Mouse (Mus musculus): ENCODE data around the gene Gucd1. TPM values are rescaled to one million over a fixed set of nuclear protein-coding genes. Genes with fewer than 3 reads are reported as not detected.

Gucd1 gene
- polyA plus RNA-seq, 1 experiment, result 48.3 TPM

DNA sequence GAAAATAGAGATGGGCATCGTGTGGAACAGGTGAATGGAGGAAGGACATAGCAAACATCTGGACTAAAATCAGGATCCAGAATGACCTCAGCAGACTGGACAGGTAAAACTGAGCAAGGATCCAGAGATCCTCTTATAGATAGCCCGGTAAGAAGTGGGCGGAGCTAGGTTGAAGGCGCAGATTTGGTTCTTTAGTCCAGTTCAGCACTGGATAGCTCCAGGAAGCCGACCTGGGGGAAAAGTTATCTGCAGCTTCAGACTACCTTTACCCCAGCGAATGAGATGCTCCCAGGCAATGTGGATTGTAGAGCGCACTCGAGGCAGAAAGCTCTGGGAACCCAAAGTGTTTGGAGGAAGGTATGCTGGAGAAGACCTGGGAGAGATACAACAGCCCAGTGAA lies 175.8 kb downstream of the Gucd1 start:
- 47% methylated on average over 8 of the region's 8 CpGs for WGBS
- TF ChIP-seq POLR2A (IDR thresholded peaks at IDR 0.05; ENCODE audit: borderline replicate concordance, control insufficient read depth, low read depth, low read length) (no peak), CTCF (IDR thresholded peaks at IDR 0.05; ENCODE audit: control insufficient read depth, insufficient read depth, low read length) (no peak)
- Histone ChIP-seq H3K4me1 (ENCODE audit: control insufficient read depth, insufficient read depth, low read length) (no peaks in the 10 kb centered on the region; the same call in 1 of the 2 replicates), H3K27ac (ENCODE audit: control insufficient read depth, insufficient read depth, low read depth, low read length, poor library complexity) (no peak overlapping the region), H3K4me3 (replicated peaks; ENCODE audit: control insufficient read depth, low read depth, low read length) (no peak overlapping the region)

DNA sequence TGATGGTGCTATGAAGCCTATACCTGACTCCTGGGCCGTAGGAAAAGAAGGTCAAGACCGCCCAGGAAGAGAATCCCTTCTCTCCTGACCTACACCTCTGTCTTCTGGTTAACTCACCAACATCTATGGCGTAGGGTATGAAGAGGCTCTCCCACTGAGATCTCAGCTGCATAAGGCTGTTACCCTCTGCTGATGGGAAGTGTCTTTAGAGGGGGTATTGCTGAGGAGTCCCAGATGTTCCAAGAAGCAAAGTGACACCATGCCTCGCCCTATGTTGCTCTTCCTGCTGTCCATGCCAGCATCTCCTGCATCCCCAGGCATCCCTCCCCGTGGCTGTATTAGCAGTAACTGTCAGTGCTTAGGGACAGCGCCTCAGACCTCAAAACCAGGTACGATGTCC lies 178.4 kb downstream of the Gucd1 start:
- WGBS, result 72% methylated on average over 7 of the region's 7 CpGs
- TF ChIP-seq POLR2A (IDR thresholded peaks at IDR 0.05; ENCODE audit: borderline replicate concordance, control insufficient read depth, low read depth, low read length) (no peak), CTCF (IDR thresholded peaks at IDR 0.05; ENCODE audit: control insufficient read depth, insufficient read depth, low read length) (no peak)
- H3K4me1 ChIP-seq (ENCODE audit: control insufficient read depth, insufficient read depth, low read length), result no peaks in the 10 kb centered on the region; the same call in 1 of the 2 replicates

GRCm38 (mm10) chr10:75338852-75339251 lies 178.9 kb downstream of the Gucd1 start:
- H3K27ac ChIP-seq (ENCODE audit: control insufficient read depth, insufficient read depth, low read depth, low read length, poor library complexity), result no peak overlapping the region
- 19% methylated on average over 5 of the region's 5 CpGs for WGBS
- no peak overlapping the region for H3K4me3 ChIP-seq (replicated peaks; ENCODE audit: control insufficient read depth, low read depth, low read length)
- H3K4me1 ChIP-seq (ENCODE audit: control insufficient read depth, insufficient read depth, low read length), result no peaks in the 10 kb centered on the region; the same call in 1 of the 2 replicates
- TF ChIP-seq CTCF (IDR thresholded peaks at IDR 0.05; ENCODE audit: control insufficient read depth, insufficient read depth, low read length), result no peak

More for the DNA sequence above, 178.4 kb downstream of the Gucd1 start:
- no peak overlapping the region for H3K4me3 ChIP-seq (replicated peaks; ENCODE audit: control insufficient read depth, low read depth, low read length)
- no peak overlapping the region for H3K27ac ChIP-seq (ENCODE audit: control insufficient read depth, insufficient read depth, low read depth, low read length, poor library complexity)

DNA sequence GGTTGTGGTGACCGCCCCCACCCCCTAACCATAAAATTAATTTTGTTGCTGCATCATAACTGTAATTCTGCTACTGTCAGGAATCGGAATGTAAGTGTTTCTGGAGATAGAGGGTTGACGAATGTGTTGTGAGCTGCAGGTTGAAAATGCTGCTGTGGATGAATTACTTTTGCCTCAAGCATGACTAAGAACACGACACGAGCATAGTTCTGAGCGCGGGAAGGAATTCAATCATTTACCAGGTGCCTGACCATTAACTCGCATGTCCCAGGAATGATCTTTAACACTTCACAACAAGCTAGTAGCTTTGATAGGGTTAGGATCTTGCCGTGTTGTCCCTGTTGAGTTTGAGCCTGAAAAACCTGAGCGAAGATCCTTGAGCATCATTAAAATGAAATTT lies 180.5 kb downstream of the Gucd1 start:
- Histone ChIP-seq H3K27ac (ENCODE audit: control insufficient read depth, insufficient read depth, low read depth, low read length, poor library complexity) (no peak overlapping the region), H3K4me3 (replicated peaks; ENCODE audit: control insufficient read depth, low read depth, low read length) (no peak overlapping the region), H3K4me1 (ENCODE audit: control insufficient read depth, insufficient read depth, low read length) (no peaks in the 10 kb centered on the region; the same call in 1 of the 2 replicates)
- WGBS, result 85% methylated on average over 10 of the region's 10 CpGs
- TF ChIP-seq CTCF (IDR thresholded peaks at IDR 0.05; ENCODE audit: control insufficient read depth, insufficient read depth, low read length), result no peak
- no peak for TF ChIP-seq POLR2A (IDR thresholded peaks at IDR 0.05; ENCODE audit: borderline replicate concordance, control insufficient read depth, low read depth, low read length)

GRCm38 (mm10) chr10:75335075-75335474 lies 182.7 kb downstream of the Gucd1 start:
- no peak overlapping the region for H3K27ac ChIP-seq (ENCODE audit: control insufficient read depth, insufficient read depth, low read depth, low read length, poor library complexity)
- no peaks in the 10 kb centered on the region; the same call in 1 of the 2 replicates for H3K4me1 ChIP-seq (ENCODE audit: control insufficient read depth, insufficient read depth, low read length)
- H3K4me3 ChIP-seq (replicated peaks; ENCODE audit: control insufficient read depth, low read depth, low read length), result no peak overlapping the region
- TF ChIP-seq CTCF (IDR thresholded peaks at IDR 0.05; ENCODE audit: control insufficient read depth, insufficient read depth, low read length), result no peak
- TF ChIP-seq POLR2A (IDR thresholded peaks at IDR 0.05; ENCODE audit: borderline replicate concordance, control insufficient read depth, low read depth, low read length), result no peak
- 77% methylated on average over 6 of the region's 6 CpGs for WGBS

GRCm38 (mm10) chr10:75334175-75334574 lies 183.6 kb downstream of the Gucd1 start:
- WGBS, result 65% methylated on average over 7 of the region's 7 CpGs
- H3K4me3 ChIP-seq (replicated peaks; ENCODE audit: control insufficient read depth, low read depth, low read length), result no peak overlapping the region
- TF ChIP-seq CTCF (IDR thresholded peaks at IDR 0.05; ENCODE audit: control insufficient read depth, insufficient read depth, low read length) (no peak), POLR2A (IDR thresholded peaks at IDR 0.05; ENCODE audit: borderline replicate concordance, control insufficient read depth, low read depth, low read length) (no peak)
- no peaks in the 10 kb centered on the region; the same call in 1 of the 2 replicates for H3K4me1 ChIP-seq (ENCODE audit: control insufficient read depth, insufficient read depth, low read length)
- no peak overlapping the region for H3K27ac ChIP-seq (ENCODE audit: control insufficient read depth, insufficient read depth, low read depth, low read length, poor library complexity)

DNA sequence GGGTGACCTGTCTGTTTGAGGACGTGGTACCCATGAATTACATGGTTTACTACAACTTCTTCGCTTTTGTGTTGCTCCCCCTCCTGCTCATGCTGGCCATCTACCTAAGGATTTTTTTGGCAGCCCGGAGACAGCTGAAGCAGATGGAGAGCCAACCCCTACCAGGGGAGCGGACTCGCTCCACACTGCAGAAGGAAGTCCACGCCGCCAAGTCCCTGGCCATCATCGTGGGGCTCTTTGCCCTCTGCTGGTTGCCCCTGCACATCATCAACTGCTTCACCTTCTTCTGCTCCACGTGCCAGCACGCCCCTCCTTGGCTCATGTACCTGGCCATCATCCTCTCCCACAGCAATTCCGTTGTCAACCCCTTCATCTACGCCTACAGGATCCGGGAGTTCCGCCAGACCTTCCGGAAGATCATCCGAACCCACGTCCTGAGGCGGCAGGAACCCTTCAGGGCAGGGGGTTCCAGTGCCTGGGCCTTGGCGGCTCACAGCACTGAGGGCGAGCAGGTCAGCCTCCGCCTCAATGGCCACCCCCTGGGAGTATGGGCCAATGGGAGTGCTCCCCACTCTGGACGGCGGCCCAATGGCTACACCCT lies 184.5 kb downstream of the Gucd1 start:
- Histone ChIP-seq H3K27ac (ENCODE audit: control insufficient read depth, insufficient read depth, low read depth, low read length, poor library complexity) (no peak overlapping the region), H3K4me3 (replicated peaks; ENCODE audit: control insufficient read depth, low read depth, low read length) (no peak overlapping the region), H3K4me1 (ENCODE audit: control insufficient read depth, insufficient read depth, low read length) (no peaks in the 10 kb centered on the region)
- 85% methylated on average over 23 of the region's 23 CpGs for WGBS
- TF ChIP-seq POLR2A (IDR thresholded peaks at IDR 0.05; ENCODE audit: borderline replicate concordance, control insufficient read depth, low read depth, low read length) (no peak), CTCF (IDR thresholded peaks at IDR 0.05; ENCODE audit: control insufficient read depth, insufficient read depth, low read length) (no peak)

- TF ChIP-seq POLR2A (IDR thresholded peaks at IDR 0.05; ENCODE audit: borderline replicate concordance, control insufficient read depth, low read depth, low read length) (no peak), CTCF (IDR thresholded peaks at IDR 0.05; ENCODE audit: control insufficient read depth, insufficient read depth, low read length) (no peak)
- no peaks in the 10 kb centered on the region; the same call in 1 of the 2 replicates for H3K4me1 ChIP-seq (ENCODE audit: control insufficient read depth, insufficient read depth, low read length)
- H3K27ac ChIP-seq (ENCODE audit: control insufficient read depth, insufficient read depth, low read depth, low read length, poor library complexity), result no peak overlapping the region
- H3K4me3 ChIP-seq (replicated peaks; ENCODE audit: control insufficient read depth, low read depth, low read length), result no peak overlapping the region
- WGBS, result 86% methylated on average over 3 of the region's 3 CpGs
Observed at GRCm38 (mm10) chr10:75332268-75332667, 185.5 kb downstream of the Gucd1 start.
